Mouse (Mus musculus): ENCODE measurements at regions not wholly inside any gene's neighbourhood (a gene's known extent, or its start where the extent isn't known, plus 50 kb on each side); places are given as distances from the start of the nearest gene placed in this dataset.

GRCm38 (mm10) chr4:153070190-153070745, 412.3 kb downstream of the Ajap1 start:
- TF ChIP-seq POLR2A (IDR thresholded peaks at IDR 0.05; ENCODE audit: extremely low read depth, insufficient read depth, low read length) (no peak), CTCF (IDR thresholded peaks at IDR 0.05; ENCODE audit: low read depth, low read length) (no peak)

Data from liver, adult 2 months (tissue).